Mouse (Mus musculus) limb, embryonic 14.5 days (tissue): ENCODE results near the gene Vps26b. TPM values are rescaled to one million over a fixed set of nuclear protein-coding genes. Genes with fewer than 3 reads are reported as not detected.
A peak's percentile ranks its signal among the peaks of the same experiment; 100 is the strongest.

ENCODE experiments used
- ATAC-seq: fragments of 200-750 bp; cut with Nextera tagmentation; 2 replicates; pipeline ENCODE4 v1.8.0; 2017; ENCODE audit warnings: low read depth, moderate number of reproducible peaks, moderate TSS enrichment; ENCODE audit not compliant: low FRiP score
- DNase-seq: peaks from one replicate; pipeline ENCODE4 v3.0.0-alpha.2; 2015; ENCODE audit warnings: low spot score
- H3K27ac ChIP-seq: fragments of 300-500 bp; sonication (generic); replicated peaks from 2 replicates; pipeline ENCODE4 v1.5.1; 2014; ENCODE audit warnings: low read depth, mild to moderate bottlenecking, low read length, moderate library complexity, mixed read lengths
- H3K27me3 ChIP-seq: fragments of 300-500 bp; sonication (generic); 2 replicates; pipeline ENCODE4 v1.6.1; 2014; ENCODE audit warnings: low read length, mixed read lengths; ENCODE audit not compliant: control insufficient read depth, insufficient read depth
- H3K36me3 ChIP-seq: fragments of 300-500 bp; sonication (generic); 2 replicates; pipeline ENCODE4 v1.6.1; 2014; ENCODE audit warnings: mild to moderate bottlenecking, low read length, moderate library complexity, mixed read lengths; ENCODE audit not compliant: control insufficient read depth, insufficient read depth
- H3K4me1 ChIP-seq: fragments of 300-500 bp; sonication (generic); 2 replicates; pipeline ENCODE4 v1.6.1; 2014; ENCODE audit warnings: antibody characterized with exemption, low read length, mixed read lengths; ENCODE audit not compliant: control insufficient read depth, insufficient read depth
- H3K4me2 ChIP-seq: fragments of 300-500 bp; sonication (generic); replicated peaks from 2 replicates; pipeline ENCODE4 v1.6.1; 2014; ENCODE audit warnings: low read depth, mild to moderate bottlenecking, low read length, moderate library complexity; ENCODE audit not compliant: severe bottlenecking
- H3K4me3 ChIP-seq: fragments of 300-500 bp; sonication (generic); replicated peaks from 2 replicates; pipeline ENCODE4 v1.5.1; 2014; ENCODE audit warnings: low read length
- H3K9ac ChIP-seq: fragments of 300-500 bp; sonication (generic); 2 replicates; pipeline ENCODE4 v1.6.1; 2014; ENCODE audit warnings: mild to moderate bottlenecking, low read depth, low read length, moderate library complexity; ENCODE audit not compliant: severe bottlenecking
- H3K9me3 ChIP-seq: fragments of 300-500 bp; sonication (generic); 2 replicates; pipeline ENCODE4 v1.6.1; 2016; ENCODE audit warnings: low read length; ENCODE audit not compliant: control insufficient read depth
- POLR2A ChIP-seq: fragments of 200-500 bp; IDR thresholded peaks from 2 replicates; pipeline ENCODE4 v1.8.0; 2012; ENCODE audit warnings: inconsistent platforms, mild to moderate bottlenecking, moderate library complexity, borderline replicate concordance; ENCODE audit not compliant: insufficient read depth, insufficient read length; ENCODE audit errors: extremely low read depth
- WGBS: fragments of 180-500 bp; shearing (Covaris S2); extraction: QIAGEN DNeasy Blood & Tissue Kit; methylation state at CpG from one replicate; pipeline ENCODE4 v1.1.7; 2014; 5-methylcytosine and 5-hydroxymethylcytosine counted together
- polyA plus RNA-seq, 2 experiments: library from polyadenylated mRNA; depleted of rRNA in 1 of 2; stranded (reverse) in 1 of 2; unstranded in 1 of 2; fragments of >200 nt; fragmentation: Nextera tagmentation in 1 of 2; extraction: Ambion mirVana in 1 of 2; gene quantifications; 2 replicates each; pipeline versions ENCODE4 v1.2.1 to v1.2.3; 2012 to 2014

Vps26b gene
- polyA plus RNA-seq, 2 experiments = 40.3 to 44.2 TPM

GRCm38 (mm10) chr9:27005231-27005630 lies 24.6 kb downstream of the Vps26b start:
- 92% methylated on average over 3 of the region's 3 CpGs for WGBS

GRCm38 (mm10) chr9:26999461-27000395 lies 30.1 kb downstream of the Vps26b start, which contains the start of the genes Acad8 and Thyn1:
Gene Acad8 (minus strand): TSS chr9:26999566.
Gene Thyn1 (plus strand): TSS chr9:26999710.
- 0 out of 2 replicates have a peak, but pooled peaks have one; percentile 49 for TF ChIP-seq POLR2A
- peak within 1 kb of the TSS; percentile 83 for H3K27ac ChIP-seq
- H3K4me1 ChIP-seq = peaks cover 20% of the 10 kb centered on the region
- ATAC-seq (peak; percentile 99), DNase-seq (peak; percentile 99)
- H3K9me3 ChIP-seq = no peaks in the 10 kb centered on the region
- H3K4me3 ChIP-seq = peak within 1 kb of the TSS; percentile 73
- 1% methylated on average over 35 of the region's 35 CpGs for WGBS
- no peaks in the 10 kb centered on the region for H3K27me3 ChIP-seq
- H3K36me3 ChIP-seq = peaks cover 16% of the 10 kb centered on the region
- H3K4me2 ChIP-seq = peak within 1 kb of the TSS; percentile 64
- H3K9ac ChIP-seq = peak within 1 kb of the TSS; percentile 94

More at GRCm38 (mm10) chr9:27005231-27005630, 24.6 kb downstream of the Vps26b start:
- Histone ChIP-seq H3K4me1 (peaks cover 13% of the 10 kb centered on the region), H3K27me3 (no peaks in the 10 kb centered on the region), H3K27ac (no peak overlapping the region), H3K36me3 (peaks cover 71% of the 10 kb centered on the region), H3K9ac (no peak overlapping the region), H3K4me3 (no peak overlapping the region), H3K9me3 (no peaks in the 10 kb centered on the region), H3K4me2 (no peak overlapping the region)
- ATAC-seq = no peak
- DNase-seq = no peak
- TF ChIP-seq POLR2A = no peak

- H3K4me2 ChIP-seq = peak overlapping the region; percentile 64
- 3% methylated on average over 28 of the region's 29 CpGs for WGBS
- DNase-seq (no peak), ATAC-seq (peak; percentile 51)
- H3K4me1 ChIP-seq = peaks cover 20% of the 10 kb centered on the region
- H3K27ac ChIP-seq = peak overlapping the region; percentile 83
- H3K4me3 ChIP-seq = peak overlapping the region; percentile 73
- TF ChIP-seq POLR2A = no peak
- peaks cover 8% of the 10 kb centered on the region for H3K36me3 ChIP-seq
- no peaks in the 10 kb centered on the region for H3K9me3 ChIP-seq
- no peaks in the 10 kb centered on the region for H3K27me3 ChIP-seq
- peak overlapping the region; percentile 94 for H3K9ac ChIP-seq
Measured at GRCm38 (mm10) chr9:26998669-26999460, 31.0 kb downstream of the Vps26b start.

- no peak overlapping the region for H3K27ac ChIP-seq
- WGBS = 88% methylated on average over 2 of the region's 2 CpGs
- TF ChIP-seq POLR2A = no peak
Measured at GRCm38 (mm10) chr9:26997501-26997900, 32.4 kb downstream of the Vps26b start.

GRCm38 (mm10) chr9:26997062-26997461 lies 32.8 kb downstream of the Vps26b start:
- Histone ChIP-seq H3K27ac (no peak overlapping the region), H3K4me3 (no peak overlapping the region), H3K27me3 (no peaks in the 10 kb centered on the region), H3K36me3 (no peaks in the 10 kb centered on the region; the same call in 1 of the 2 replicates), H3K9me3 (no peaks in the 10 kb centered on the region), H3K4me2 (no peak overlapping the region), H3K9ac (no peak overlapping the region), H3K4me1 (peaks cover 20% of the 10 kb centered on the region)
- no peak for TF ChIP-seq POLR2A
- no peak for DNase-seq
- ATAC-seq = no peak
- 97% methylated on average over 3 of the region's 3 CpGs for WGBS

More at GRCm38 (mm10) chr9:26997501-26997900, 32.4 kb downstream of the Vps26b start:
- H3K27me3 ChIP-seq = no peaks in the 10 kb centered on the region
- no peak overlapping the region for H3K4me2 ChIP-seq
- peaks cover 20% of the 10 kb centered on the region for H3K4me1 ChIP-seq
- DNase-seq (no peak), ATAC-seq (no peak)
- H3K9ac ChIP-seq = no peak overlapping the region
- H3K36me3 ChIP-seq = no peaks in the 10 kb centered on the region
- H3K4me3 ChIP-seq = no peak overlapping the region
- H3K9me3 ChIP-seq = no peaks in the 10 kb centered on the region
